Mouse (Mus musculus) natural killer cell, adult 2 months (primary cell): ENCODE data around the gene Smg6.

Experiments
- DNase-seq, 2 experiments: peaks; one replicate each; pipeline ENCODE4 v3.0.0; 2022; ENCODE audit warnings: low spot score in 2 of 2

Smg6 gene

DNA sequence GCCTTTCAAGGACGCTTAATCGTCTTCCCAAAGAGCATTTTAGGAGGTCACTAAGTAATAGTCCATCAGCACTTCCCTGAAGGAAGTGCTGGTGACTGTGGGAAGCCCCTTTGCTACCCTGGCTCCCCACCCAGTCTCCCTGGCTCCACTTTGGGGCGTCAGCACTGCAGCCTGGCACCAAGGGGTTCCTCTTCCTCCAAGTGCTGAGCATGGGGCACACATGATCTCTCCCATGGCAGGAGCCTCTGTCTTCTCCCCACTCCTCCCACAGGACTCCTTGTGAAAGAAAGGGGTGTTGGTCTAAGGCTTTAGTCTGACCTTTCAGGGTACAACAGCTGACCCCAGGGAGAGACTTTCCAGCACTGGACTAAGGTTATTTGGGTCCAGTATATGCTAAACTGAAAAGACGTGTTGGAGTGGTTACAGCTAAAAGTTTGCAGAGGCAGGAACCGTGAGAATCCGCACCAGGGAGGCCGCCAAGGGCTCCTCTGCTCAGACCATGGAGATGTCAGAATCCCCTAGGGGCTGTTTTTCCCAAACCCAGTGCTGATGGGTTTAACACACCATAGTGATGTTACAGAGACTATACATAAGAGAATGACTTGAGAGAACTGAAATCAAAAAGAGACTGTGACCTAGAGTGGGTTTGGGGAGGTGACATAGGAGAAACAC lies 122.2 kb downstream of the Smg6 start:
- no peak for DNase-seq

DNA sequence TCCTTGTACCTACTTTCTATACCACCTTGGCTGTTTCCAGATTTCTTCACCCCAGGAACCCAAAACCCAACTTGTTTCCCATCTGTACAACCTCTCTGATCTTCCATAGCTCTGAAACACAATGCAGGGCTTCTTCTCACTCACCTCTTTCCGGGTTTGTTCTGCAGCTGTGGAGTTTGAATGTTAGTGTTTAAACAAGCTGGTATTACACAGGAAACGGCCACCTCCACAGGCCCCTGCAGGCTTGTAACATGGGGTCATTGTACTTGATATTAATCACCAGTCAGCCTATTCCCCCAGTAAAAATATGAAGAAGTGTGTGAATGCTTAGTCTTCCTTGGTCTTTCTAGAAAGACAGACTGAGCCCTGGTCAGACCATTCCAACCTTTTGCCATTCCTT lies 123.5 kb downstream of the Smg6 start:
- DNase-seq: no peak

GRCm38 (mm10) chr11:75049807-75050206 lies 124.2 kb downstream of the Smg6 start:
- no peak for DNase-seq

DNA sequence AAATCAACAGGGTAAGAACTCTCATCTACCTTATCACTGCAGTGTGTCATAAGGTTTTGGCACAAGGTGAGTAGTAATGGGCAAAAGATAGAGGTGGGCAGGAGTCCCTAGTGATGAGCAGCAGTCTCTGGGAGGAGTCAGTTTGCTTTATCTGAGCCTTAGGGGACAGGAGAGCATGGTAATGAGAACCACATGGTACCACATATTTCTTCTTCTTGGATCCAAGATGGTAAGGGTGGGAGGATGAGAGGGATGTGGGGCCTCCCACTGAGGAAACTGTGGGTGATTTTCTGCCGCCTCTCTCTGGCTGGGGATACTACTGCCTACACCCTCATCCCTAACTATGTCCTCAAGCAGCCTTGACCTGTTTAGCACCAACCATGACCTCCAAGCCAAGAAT lies 125.6 kb downstream of the Smg6 start:
- no peak for DNase-seq

GRCm38 (mm10) chr11:75051712-75052550 lies 126.3 kb downstream of the Smg6 start:
- DNase-seq: no peak

DNA sequence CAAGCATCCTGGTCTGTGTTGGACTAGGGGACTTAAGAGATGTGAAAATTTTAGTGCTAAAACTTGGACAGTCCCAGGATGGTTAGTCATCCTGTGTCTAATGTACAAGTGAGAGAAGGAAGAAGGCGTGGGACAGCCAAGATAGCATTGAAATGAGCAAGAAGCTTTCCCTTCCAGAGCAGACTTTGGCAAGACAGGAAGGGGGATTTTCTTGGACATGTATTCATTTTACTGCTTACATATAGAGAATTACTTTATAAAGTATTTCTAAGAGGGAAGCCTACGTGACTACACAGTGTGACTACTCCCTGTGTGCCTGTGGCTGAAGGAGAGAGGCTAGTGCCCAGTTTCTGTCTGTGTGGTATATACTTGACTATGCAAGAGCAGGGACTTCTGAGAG lies 127.4 kb downstream of the Smg6 start:
- no peak for DNase-seq

DNA sequence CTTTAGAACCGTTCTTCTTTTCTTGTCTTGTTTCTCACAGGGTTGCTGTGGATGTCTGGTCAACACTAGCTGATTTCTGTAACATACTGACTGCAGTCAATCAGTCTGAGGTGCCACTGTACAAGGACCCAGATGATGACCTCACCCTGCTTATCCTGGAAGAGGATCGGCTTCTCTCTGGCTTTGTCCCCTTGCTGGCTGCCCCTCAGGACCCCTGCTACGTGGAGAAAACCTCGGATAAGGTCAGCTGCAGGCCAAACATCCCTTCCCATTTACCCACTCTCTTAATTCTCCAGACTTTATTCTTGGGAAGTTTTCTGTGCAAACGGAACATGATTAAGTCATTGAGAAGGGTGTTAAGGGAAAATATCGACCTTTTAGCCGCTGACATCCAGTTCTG lies 128.1 kb downstream of the Smg6 start:
- no peak for DNase-seq

DNA sequence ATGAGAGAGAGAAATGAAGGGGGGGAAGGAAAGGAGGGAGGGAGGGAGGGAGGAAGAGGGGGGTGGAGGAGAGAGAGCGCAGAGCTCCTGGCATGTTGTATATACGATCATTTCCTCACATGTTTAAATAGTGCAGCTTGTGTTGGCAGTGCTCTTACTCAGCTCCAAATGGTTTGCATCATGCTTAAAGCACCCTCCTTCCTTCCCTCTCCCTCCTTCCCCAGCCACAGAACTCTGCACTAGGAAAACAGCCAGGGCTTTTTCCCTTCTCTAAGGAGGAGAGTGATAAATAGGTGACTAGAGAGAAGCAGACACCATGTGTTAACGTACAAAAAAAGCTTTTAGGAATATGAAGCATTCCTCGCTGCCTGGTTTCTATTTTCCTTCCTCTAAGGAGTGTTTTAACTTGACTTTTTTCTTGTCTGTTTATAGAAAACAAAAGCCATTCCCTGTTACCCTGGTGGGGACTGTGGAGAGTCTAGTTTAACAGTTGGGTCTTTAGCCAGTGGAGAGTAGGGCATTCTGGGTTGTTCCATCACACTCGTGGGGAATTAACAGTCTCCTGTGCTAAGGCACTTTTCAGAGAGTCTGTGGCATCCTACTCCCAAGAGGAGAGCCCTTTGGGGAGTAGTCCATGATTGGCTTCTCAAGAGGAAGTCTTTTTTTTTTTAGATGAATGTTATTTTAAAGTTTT lies 128.7 kb downstream of the Smg6 start:
- no peak for DNase-seq

- DNase-seq: no peak
These were observed 129.2 kb downstream of the Smg6 start for GRCm38 (mm10) chr11:75054878-75055214.

DNA sequence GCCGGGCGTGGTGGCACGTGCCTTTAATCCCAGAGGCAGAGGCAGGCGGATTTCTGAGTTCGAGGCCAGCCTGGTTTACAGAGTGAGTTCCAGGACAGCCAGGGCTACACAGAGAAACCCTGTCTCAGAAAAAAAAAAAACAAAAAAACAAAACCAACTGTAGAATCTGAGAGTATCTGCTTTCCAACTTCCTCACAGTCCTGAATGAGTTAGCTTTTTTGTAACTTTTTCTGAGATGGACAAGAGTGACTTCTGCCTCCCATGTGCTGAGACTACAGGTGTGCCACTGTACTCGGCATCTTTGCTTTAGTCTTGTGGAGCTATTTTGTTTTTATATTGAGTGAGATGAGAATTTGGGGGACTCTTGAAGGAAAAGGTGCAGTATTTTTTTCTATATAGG lies 137.0 kb downstream of the Smg6 start:
- DNase-seq: no peak

DNA sequence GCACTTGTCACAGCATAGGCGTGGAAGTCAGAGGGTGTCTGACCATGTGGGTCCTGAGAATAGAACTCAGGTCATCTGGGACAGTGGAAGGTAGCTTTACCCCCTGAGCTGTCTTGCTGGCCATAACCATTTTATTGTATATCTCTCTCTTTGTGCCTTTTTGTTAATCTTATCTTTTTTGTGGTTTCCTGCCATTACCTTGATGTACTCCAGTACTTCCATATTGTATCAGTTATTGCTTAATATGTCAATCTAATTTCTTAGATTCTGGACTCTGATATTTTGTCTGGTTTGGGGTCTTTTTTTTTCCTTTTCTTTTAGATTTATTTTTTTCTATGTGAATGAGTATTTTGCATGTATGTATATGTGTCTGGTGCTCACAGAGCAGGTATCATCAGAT lies 138.6 kb downstream of the Smg6 start:
- no peak for DNase-seq

- DNase-seq: no peak
These were observed 145.7 kb downstream of the Smg6 start for GRCm38 (mm10) chr11:75071352-75071751.

GRCm38 (mm10) chr11:75072932-75073625 lies 147.5 kb downstream of the Smg6 start:
- DNase-seq: no peak

DNA sequence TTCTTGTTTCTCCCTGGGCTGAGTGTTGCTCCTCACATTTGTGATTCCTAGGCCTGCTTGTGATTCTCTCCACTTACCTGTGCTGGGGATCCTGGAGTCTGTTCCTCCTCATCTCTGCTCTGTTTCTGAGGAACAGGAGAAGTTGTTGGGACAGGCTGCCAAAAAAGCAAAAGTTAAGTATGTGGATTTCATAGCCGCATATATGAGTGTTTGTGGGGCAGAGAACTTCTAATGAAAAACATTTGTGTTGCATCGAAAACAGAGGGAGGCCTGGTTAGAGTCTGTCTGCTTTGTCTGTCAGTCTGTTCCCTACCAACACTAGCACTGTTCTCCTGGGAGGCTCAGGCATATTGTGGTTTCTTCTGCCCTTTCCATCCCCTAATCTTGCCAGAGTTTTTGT lies 148.1 kb downstream of the Smg6 start:
- DNase-seq: no peak

- no peak for DNase-seq
These were observed 148.9 kb downstream of the Smg6 start for GRCm38 (mm10) chr11:75074543-75074942.

DNA sequence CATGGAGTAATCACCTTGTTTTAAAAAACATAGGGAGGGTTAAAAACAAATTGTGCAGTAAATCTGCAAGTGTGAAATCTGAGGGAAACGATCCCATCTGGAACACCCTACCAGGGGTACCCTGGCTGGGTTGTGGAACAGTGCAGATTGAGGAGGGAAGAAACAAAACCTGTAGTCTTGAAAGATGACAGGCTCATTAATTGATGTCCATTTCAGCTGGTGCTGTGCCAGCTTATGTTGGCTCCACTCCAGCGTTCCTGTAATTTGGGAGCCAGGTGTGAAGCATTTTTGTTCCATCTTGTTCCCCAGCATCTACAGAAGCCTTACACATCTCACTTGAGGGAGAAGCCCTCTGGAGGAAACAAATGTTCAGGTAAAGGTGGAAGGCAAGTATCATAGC lies 153.0 kb downstream of the Smg6 start:
- DNase-seq: no peak

- no peak for DNase-seq
These were observed 157.4 kb downstream of the Smg6 start for GRCm38 (mm10) chr11:75083031-75083430.

GRCm38 (mm10) chr11:75092159-75092558 lies 166.5 kb downstream of the Smg6 start:
- no peak for DNase-seq

DNA sequence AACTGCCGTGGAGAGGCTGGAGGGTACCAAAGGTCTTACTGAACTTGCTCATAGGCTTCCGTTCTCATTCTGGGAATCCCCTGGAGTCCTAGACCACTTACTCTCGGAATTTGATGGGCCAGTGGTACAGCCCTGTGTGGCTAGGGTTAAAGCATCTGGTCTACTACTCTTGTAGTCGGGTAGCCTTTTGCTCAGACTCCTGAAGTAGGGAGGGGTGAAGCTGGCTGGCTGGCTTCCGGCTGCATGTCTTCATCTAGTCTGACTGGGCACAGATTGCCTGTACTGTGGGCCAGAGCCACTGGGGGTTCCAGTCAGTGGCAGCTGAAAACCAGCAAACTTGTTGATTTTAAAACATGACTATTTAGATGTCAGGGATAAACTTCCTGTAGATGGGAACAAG lies 167.0 kb downstream of the Smg6 start:
- no peak for DNase-seq

DNA sequence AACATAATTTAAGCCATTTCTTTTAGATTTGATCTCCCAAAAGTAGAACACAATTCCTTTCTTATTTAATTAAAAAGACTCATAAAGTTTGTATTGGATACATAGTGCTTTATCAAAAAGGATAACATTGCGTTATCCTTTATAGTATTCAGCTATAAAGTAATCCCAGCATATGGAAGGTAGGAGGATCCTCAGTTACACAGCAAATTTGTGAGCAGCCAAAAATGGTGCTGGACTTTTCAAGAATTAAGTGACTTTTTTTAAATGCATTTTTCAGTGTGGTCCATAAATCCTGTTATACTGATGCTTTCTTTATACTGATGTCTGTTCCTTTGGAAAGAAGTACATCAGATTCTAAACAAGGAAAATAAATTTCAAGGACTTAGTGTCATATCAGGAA lies 169.1 kb downstream of the Smg6 start:
- DNase-seq: no peak

DNA sequence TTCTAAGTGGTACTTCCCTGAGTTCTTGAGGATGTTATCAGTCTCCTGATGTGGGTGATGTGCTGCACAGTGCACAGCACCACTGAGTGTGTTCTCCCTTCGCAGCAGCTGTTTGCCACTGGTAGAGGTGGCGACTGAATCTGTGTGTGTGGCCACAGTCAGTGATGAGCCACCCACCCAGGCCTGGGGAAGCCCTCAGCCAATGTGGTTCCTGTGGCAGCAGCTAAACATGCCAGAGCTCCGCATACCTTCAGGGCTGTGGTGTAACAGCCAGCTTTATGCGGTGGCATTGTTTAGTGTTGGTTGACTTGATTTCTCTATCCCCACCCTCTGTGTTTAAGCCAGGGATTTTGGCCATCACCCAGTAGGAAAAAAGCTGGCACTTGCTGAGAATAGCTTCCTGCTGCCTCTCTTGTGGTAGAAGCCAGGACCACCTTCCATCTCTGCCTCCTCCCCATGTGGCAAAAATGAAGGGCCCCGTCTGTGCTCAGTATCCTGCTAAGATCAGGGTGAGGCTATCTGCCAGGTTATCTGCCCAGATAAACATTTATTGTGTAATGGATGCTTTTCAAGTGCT lies 177.2 kb downstream of the Smg6 start:
- no peak for DNase-seq

GRCm38 (mm10) chr11:75106614-75107013 lies 181.0 kb downstream of the Smg6 start:
- DNase-seq: no peak
